Mouse (Mus musculus) limb, embryonic 10.5 days (tissue): ENCODE results near the gene Rab11fip3. TPM values are rescaled to one million over a fixed set of nuclear protein-coding genes. Genes with fewer than 3 reads are reported as not detected.
A peak's percentile ranks its signal among the peaks of the same experiment; 100 is the strongest.
"Not testable (repeated sequence)": the region's sequence is repeated elsewhere in the genome, so short reads cannot be mapped to it uniquely, and the experiment has no call there.

Experiments
- DNase-seq: peaks from one replicate; pipeline ENCODE4 v3.0.0-alpha.2; 2017; ENCODE audit warnings: low spot score
- H3K27ac ChIP-seq: fragments of 300-500 bp; sonication (generic); 2 replicates; pipeline ENCODE4 v1.5.1; 2016; ENCODE audit warnings: mild to moderate bottlenecking
- H3K27me3 ChIP-seq: fragments of 300-500 bp; sonication (generic); 2 replicates; pipeline ENCODE4 v1.6.1; 2016; ENCODE audit warnings: low read depth, mild to moderate bottlenecking; ENCODE audit not compliant: poor library complexity, severe bottlenecking
- H3K36me3 ChIP-seq: fragments of 300-500 bp; sonication (generic); 2 replicates; pipeline ENCODE4 v1.6.1; 2016; ENCODE audit warnings: mild to moderate bottlenecking, moderate library complexity
- H3K4me1 ChIP-seq: fragments of 300-500 bp; sonication (generic); 2 replicates; pipeline ENCODE4 v1.6.1; 2016
- H3K4me3 ChIP-seq: fragments of 300-500 bp; sonication (generic); 2 replicates; pipeline ENCODE4 v1.5.1; 2016; ENCODE audit warnings: mild to moderate bottlenecking, moderate library complexity
- H3K9me3 ChIP-seq: fragments of 300-500 bp; sonication (generic); replicated peaks from 2 replicates; pipeline ENCODE4 v1.6.1; 2016; ENCODE audit warnings: mild to moderate bottlenecking
- WGBS: fragments of 180-500 bp; shearing (Covaris S2); methylation state at CpG from one replicate; pipeline ENCODE4 v1.1.7; 2016; 5-methylcytosine and 5-hydroxymethylcytosine counted together
- polyA plus RNA-seq: library from polyadenylated mRNA; unstranded; fragments of >200 nt; fragmentation: Nextera tagmentation; extraction: Ambion mirVana; gene quantifications from 2 replicates; pipeline ENCODE4 v1.2.1, GENCODE M21; 2016

Gene Rab11fip3
- polyA plus RNA-seq, 1 experiment from 2014 or later, result 22.1 TPM

- H3K27ac ChIP-seq, result no peak overlapping the region
- WGBS, result 83% methylated on average over 5 of the region's 5 CpGs
- H3K36me3 ChIP-seq, result no peaks in the 10 kb centered on the region; the same call in 1 of the 2 replicates
- DNase-seq, result no peak
- no peaks in the 10 kb centered on the region for H3K9me3 ChIP-seq
- H3K27me3 ChIP-seq, result no peaks in the 10 kb centered on the region
- no peaks in the 10 kb centered on the region for H3K4me1 ChIP-seq
- H3K4me3 ChIP-seq, result no peak overlapping the region
Observed at GRCm38 (mm10) chr17:26043249-26043636, 26.1 kb downstream of the Rab11fip3 start.

- 86% methylated on average over 13 of the region's 13 CpGs for WGBS
- H3K36me3 ChIP-seq, result no peaks in the 10 kb centered on the region; the same call in 1 of the 2 replicates
- no peaks in the 10 kb centered on the region for H3K9me3 ChIP-seq
- H3K27ac ChIP-seq, result no peak overlapping the region
- no peak for DNase-seq
- no peaks in the 10 kb centered on the region for H3K4me1 ChIP-seq
- H3K27me3 ChIP-seq, result no peaks in the 10 kb centered on the region
- H3K4me3 ChIP-seq, result no peak overlapping the region
Observed at GRCm38 (mm10) chr17:26042599-26043248, 26.6 kb downstream of the Rab11fip3 start.

- no peaks in the 10 kb centered on the region for H3K27me3 ChIP-seq
- no peak overlapping the region for H3K27ac ChIP-seq
- no peaks in the 10 kb centered on the region for H3K9me3 ChIP-seq
- no peak overlapping the region for H3K4me3 ChIP-seq
- no peaks in the 10 kb centered on the region for H3K4me1 ChIP-seq
- H3K36me3 ChIP-seq, result peaks cover 5% of the 10 kb centered on the region
- DNase-seq, result peak; percentile 65
- 53% methylated on average over 9 of the region's 9 CpGs for WGBS
Observed at GRCm38 (mm10) chr17:26041111-26041802, 28.1 kb downstream of the Rab11fip3 start.

GRCm38 (mm10) chr17:26040711-26041110 lies 28.6 kb downstream of the Rab11fip3 start:
- H3K36me3 ChIP-seq, result peaks cover 10% of the 10 kb centered on the region
- H3K27me3 ChIP-seq, H3K9me3 ChIP-seq, DNase-seq, H3K27ac ChIP-seq, H3K4me3 ChIP-seq, H3K4me1 ChIP-seq: not testable (repeated sequence)
- 91% methylated on average over 8 of the region's 8 CpGs for WGBS

GRCm38 (mm10) chr17:26032037-26032436 lies 37.3 kb downstream of the Rab11fip3 start:
- Histone ChIP-seq H3K4me3 (no peak overlapping the region), H3K27ac (no peak overlapping the region), H3K27me3 (no peaks in the 10 kb centered on the region), H3K9me3 (no peaks in the 10 kb centered on the region), H3K4me1 (no peaks in the 10 kb centered on the region), H3K36me3 (peaks cover 64% of the 10 kb centered on the region)
- no peak for DNase-seq
- 83% methylated on average over 6 of the region's 6 CpGs for WGBS

GRCm38 (mm10) chr17:26031583-26031982 lies 37.8 kb downstream of the Rab11fip3 start:
- Histone ChIP-seq H3K4me1 (no peaks in the 10 kb centered on the region), H3K27ac (no peak overlapping the region), H3K36me3 (peaks cover 63% of the 10 kb centered on the region), H3K4me3 (no peak overlapping the region), H3K9me3 (no peaks in the 10 kb centered on the region), H3K27me3 (no peaks in the 10 kb centered on the region)
- 95% methylated on average over 5 of the region's 5 CpGs for WGBS
- no peak for DNase-seq

- no peak overlapping the region for H3K27ac ChIP-seq
- H3K4me3 ChIP-seq, result no peak overlapping the region
- no peaks in the 10 kb centered on the region for H3K9me3 ChIP-seq
- H3K36me3 ChIP-seq, result peaks cover 56% of the 10 kb centered on the region
- no peaks in the 10 kb centered on the region for H3K27me3 ChIP-seq
- no peaks in the 10 kb centered on the region for H3K4me1 ChIP-seq
- DNase-seq, result no peak
- 87% methylated on average over 4 of the region's 4 CpGs for WGBS
Observed at GRCm38 (mm10) chr17:26028261-26028660, 41.1 kb downstream of the Rab11fip3 start.

GRCm38 (mm10) chr17:26024674-26025073 lies 44.7 kb downstream of the Rab11fip3 start:
- no peak for DNase-seq
- WGBS, result 96% methylated on average over 9 of the region's 9 CpGs
- Histone ChIP-seq H3K27ac (no peak overlapping the region), H3K36me3 (peaks cover 55% of the 10 kb centered on the region), H3K9me3 (no peaks in the 10 kb centered on the region), H3K4me3 (no peak overlapping the region), H3K4me1 (0 out of 2 replicates have a peak, but pooled peaks cover 2% of the 10 kb centered on the region), H3K27me3 (no peaks in the 10 kb centered on the region)

GRCm38 (mm10) chr17:26023966-26024365 lies 45.4 kb downstream of the Rab11fip3 start:
- no peak for DNase-seq
- 0 out of 2 replicates have a peak, but pooled peaks cover 2% of the 10 kb centered on the region for H3K4me1 ChIP-seq
- WGBS, result 94% methylated on average over 8 of the region's 8 CpGs
- no peak overlapping the region for H3K4me3 ChIP-seq
- H3K36me3 ChIP-seq, result peaks cover 53% of the 10 kb centered on the region
- H3K9me3 ChIP-seq, result no peaks in the 10 kb centered on the region
- no peaks in the 10 kb centered on the region for H3K27me3 ChIP-seq
- H3K27ac ChIP-seq, result no peak overlapping the region

- peaks cover 60% of the 10 kb centered on the region for H3K36me3 ChIP-seq
- no peaks in the 10 kb centered on the region for H3K9me3 ChIP-seq
- no peak overlapping the region for H3K27ac ChIP-seq
- H3K4me1 ChIP-seq, result 0 out of 2 replicates have a peak, but pooled peaks cover 2% of the 10 kb centered on the region
- DNase-seq, result no peak
- H3K4me3 ChIP-seq, result no peak overlapping the region
- WGBS, result 95% methylated on average over 5 of the region's 5 CpGs
- H3K27me3 ChIP-seq, result no peaks in the 10 kb centered on the region
Observed at GRCm38 (mm10) chr17:26023181-26023580, 46.2 kb downstream of the Rab11fip3 start.

- DNase-seq, result no peak
- WGBS, result 74% methylated on average over 9 of the region's 9 CpGs
- H3K36me3 ChIP-seq, result peaks cover 56% of the 10 kb centered on the region
- H3K4me3 ChIP-seq, result no peak overlapping the region
- no peak overlapping the region for H3K27ac ChIP-seq
- no peaks in the 10 kb centered on the region for H3K27me3 ChIP-seq
- H3K4me1 ChIP-seq, result 0 out of 2 replicates have a peak, but pooled peaks cover 2% of the 10 kb centered on the region
- no peaks in the 10 kb centered on the region for H3K9me3 ChIP-seq
Observed at GRCm38 (mm10) chr17:26021728-26022341, 47.5 kb downstream of the Rab11fip3 start.

- H3K27ac ChIP-seq, result no peak overlapping the region
- peaks cover 54% of the 10 kb centered on the region for H3K36me3 ChIP-seq
- 0 out of 2 replicates have a peak, but pooled peaks cover 2% of the 10 kb centered on the region for H3K4me1 ChIP-seq
- H3K4me3 ChIP-seq, result no peak overlapping the region
- H3K9me3 ChIP-seq, result no peaks in the 10 kb centered on the region
- 94% methylated on average over 7 of the region's 7 CpGs for WGBS
- no peaks in the 10 kb centered on the region for H3K27me3 ChIP-seq
- DNase-seq, result no peak
Observed at GRCm38 (mm10) chr17:26020848-26021347, 48.5 kb downstream of the Rab11fip3 start.

- Histone ChIP-seq H3K9me3 (no peaks in the 10 kb centered on the region), H3K4me3 (no peak overlapping the region), H3K36me3 (peaks cover 60% of the 10 kb centered on the region), H3K4me1 (0 out of 2 replicates have a peak, but pooled peaks cover 2% of the 10 kb centered on the region), H3K27ac (no peak overlapping the region), H3K27me3 (no peaks in the 10 kb centered on the region)
- DNase-seq, result no peak
- 68% methylated on average over 3 of the region's 3 CpGs for WGBS
Observed at GRCm38 (mm10) chr17:26018388-26018787, 51.0 kb downstream of the Rab11fip3 start.
